Mouse (Mus musculus): ENCODE measurements around the gene Ptprg. TPM values are rescaled to one million over a fixed set of nuclear protein-coding genes. Genes with fewer than 3 reads are reported as not detected.
A peak's percentile ranks its signal among the peaks of the same experiment; 100 is the strongest.

The Ptprg gene
- total RNA-seq, 2 experiments from 2014 or later = 85.9 to 111 TPM

- intact Hi-C loops (cut with DNase I) = no loop called here
- H3K27ac ChIP-seq = no peak overlapping the region
- no peak overlapping the region for H3K4me3 ChIP-seq
- no peak for DNase-seq (ENCODE audit: extremely low spot score in 1 of 2, low spot score in 2 of 2)
- TF ChIP-seq CTCF (IDR thresholded peaks at IDR 0.05) = no peak
These were observed 614.3 kb downstream of the Ptprg start for GRCm38 (mm10) chr14:12167651-12168050.

GRCm38 (mm10) chr14:12177436-12177835, 624.1 kb downstream of the Ptprg start:
- intact Hi-C loops (cut with DNase I) = no loop called here
- DNase-seq (ENCODE audit: extremely low spot score in 1 of 2, low spot score in 2 of 2) = no peak
- no peak overlapping the region for H3K4me3 ChIP-seq

GRCm38 (mm10) chr14:12178645-12179044, 625.3 kb downstream of the Ptprg start:
- Histone ChIP-seq H3K4me3 (no peak overlapping the region), H3K27ac (no peak overlapping the region)
- no peak for TF ChIP-seq CTCF (IDR thresholded peaks at IDR 0.05)
- intact Hi-C loops (cut with DNase I) = no loop called here
- DNase-seq (ENCODE audit: extremely low spot score in 1 of 2, low spot score in 2 of 2) = no peak

More at GRCm38 (mm10) chr14:12177436-12177835, 624.1 kb downstream of the Ptprg start:
- no peak for TF ChIP-seq CTCF (IDR thresholded peaks at IDR 0.05)
- H3K27ac ChIP-seq = no peak overlapping the region

- no peak for DNase-seq (ENCODE audit: extremely low spot score in 1 of 2, low spot score in 2 of 2)
- Histone ChIP-seq H3K4me3 (no peak overlapping the region), H3K27ac (no peak overlapping the region)
- no peak for TF ChIP-seq CTCF (IDR thresholded peaks at IDR 0.05)
- intact Hi-C loops (cut with DNase I) = no loop called here
These were observed 626.8 kb downstream of the Ptprg start for GRCm38 (mm10) chr14:12180116-12180515.

GRCm38 (mm10) chr14:12185040-12185439, 631.7 kb downstream of the Ptprg start:
- TF ChIP-seq CTCF (IDR thresholded peaks at IDR 0.05) = no peak
- Histone ChIP-seq H3K4me3 (no peak overlapping the region), H3K27ac (no peak overlapping the region)
- DNase-seq (ENCODE audit: extremely low spot score in 1 of 2, low spot score in 2 of 2) = no peak
- intact Hi-C loops (cut with DNase I) = no loop called here

GRCm38 (mm10) chr14:12188352-12188751, 635.0 kb downstream of the Ptprg start:
- Histone ChIP-seq H3K4me3 (no peak overlapping the region), H3K27ac (no peak overlapping the region)
- intact Hi-C loops (cut with DNase I) = no loop called here
- no peak for TF ChIP-seq CTCF (IDR thresholded peaks at IDR 0.05)
- DNase-seq (ENCODE audit: extremely low spot score in 1 of 2, low spot score in 2 of 2) = no peak

GRCm38 (mm10) chr14:12189266-12189665, 635.9 kb downstream of the Ptprg start:
- Histone ChIP-seq H3K27ac (no peak overlapping the region), H3K4me3 (no peak overlapping the region)
- intact Hi-C loops (cut with DNase I) = no loop called here
- no peak for TF ChIP-seq CTCF (IDR thresholded peaks at IDR 0.05)
- DNase-seq (ENCODE audit: extremely low spot score in 1 of 2, low spot score in 2 of 2) = no peak

- peak in 1 of 2 experiments; percentile 20 for DNase-seq (ENCODE audit: extremely low spot score in 1 of 2, low spot score in 2 of 2)
- intact Hi-C loops (cut with DNase I) = no loop called here
- H3K4me3 ChIP-seq = no peak overlapping the region; the same call in 1 of the 2 replicates
- H3K27ac ChIP-seq = no peak overlapping the region
- no peak for TF ChIP-seq CTCF (IDR thresholded peaks at IDR 0.05)
These were observed 636.6 kb downstream of the Ptprg start for GRCm38 (mm10) chr14:12189717-12190600.

- Histone ChIP-seq H3K27ac (no peak overlapping the region), H3K4me3 (no peak overlapping the region)
- no peak for DNase-seq (ENCODE audit: extremely low spot score in 1 of 2, low spot score in 2 of 2)
- intact Hi-C loops (cut with DNase I) = no loop called here
- TF ChIP-seq CTCF (IDR thresholded peaks at IDR 0.05) = no peak
These were observed 637.7 kb downstream of the Ptprg start for GRCm38 (mm10) chr14:12191076-12191475.

GRCm38 (mm10) chr14:12198735-12199134, 645.4 kb downstream of the Ptprg start:
- Histone ChIP-seq H3K27ac (no peak overlapping the region), H3K4me3 (no peak overlapping the region)
- intact Hi-C loops (cut with DNase I) = no loop called here
- DNase-seq (ENCODE audit: extremely low spot score in 1 of 2, low spot score in 2 of 2) = no peak
- no peak for TF ChIP-seq CTCF (IDR thresholded peaks at IDR 0.05)

GRCm38 (mm10) chr14:12199956-12200950, 646.9 kb downstream of the Ptprg start:
- no peak for DNase-seq (ENCODE audit: extremely low spot score in 1 of 2, low spot score in 2 of 2)
- no peak for TF ChIP-seq CTCF (IDR thresholded peaks at IDR 0.05)
- Histone ChIP-seq H3K27ac (no peak overlapping the region), H3K4me3 (no peak overlapping the region)
- intact Hi-C loops (cut with DNase I) = loop anchor here (5.0 kb wide), 1 partner anchor 38 kb away; no protein-coding TSS in a partner anchor

GRCm38 (mm10) chr14:12202214-12202613, 648.9 kb downstream of the Ptprg start:
- TF ChIP-seq CTCF (IDR thresholded peaks at IDR 0.05) = no peak
- no peak overlapping the region for H3K4me3 ChIP-seq
- intact Hi-C loops (cut with DNase I) = loop anchor here (5.0 kb wide), 1 partner anchor 40 kb away; no protein-coding TSS in a partner anchor
- H3K27ac ChIP-seq = no peak overlapping the region
- DNase-seq (ENCODE audit: extremely low spot score in 1 of 2, low spot score in 2 of 2) = no peak
